Mouse (Mus musculus) gastrocnemius, postnatal 4 days (tissue): ENCODE data around the gene Psmb11. TPM values are rescaled to one million over a fixed set of nuclear protein-coding genes. Genes with fewer than 3 reads are reported as not detected.

Experiments
- microRNA-seq: library from miRNA; unstranded; fragments of <30 nt; microRNA quantifications from one replicate; pipeline ENCODE4 v1.2.0, GENCODE M21; 2021
- total RNA-seq, 2 experiments: library from RNA; stranded (reverse); gene quantifications; 2 replicates each; pipeline ENCODE4 v1.2.3; 2021

Psmb11 gene
- total RNA-seq, 2 experiments from 2014 or later = not detected

Small RNA genes within 50 kb of the gene (microRNA-seq; reads per million reads assigned to microRNA genes)
- gene Mir686 (not detected), gene Mir6948 (not detected)

Other genes with a start within 250 kb of the Psmb11 start
- 1 to 10 TPM; 6.2 to 7.3 TPM for gene Slc7a7, start 203.7 kb upstream of the Psmb11 start, total RNA-seq
- 100 to 1,000 TPM; 151 to 166 TPM for gene Mrpl52, start 194.5 kb upstream of the Psmb11 start, total RNA-seq
- 100 to 1,000 TPM; 222 to 237 TPM for gene Mmp14, start 189.8 kb upstream of the Psmb11 start, total RNA-seq
- gene Lrp10, start 157.3 kb upstream of the Psmb11 start, total RNA-seq = 10 to 100 TPM; 39.0 to 42.9 TPM
- gene Rem2, start 145.3 kb upstream of the Psmb11 start, total RNA-seq = not detected
- 10 to 100 TPM; 40.0 to 40.4 TPM for gene Prmt5, start 103.9 kb upstream of the Psmb11 start, total RNA-seq
- gene Haus4, start 66.8 kb upstream of the Psmb11 start, total RNA-seq = 10 to 100 TPM; 18.1 to 21.2 TPM
- 10 to 100 TPM; 14.6 to 15.8 TPM for gene Ajuba, start 43.9 kb upstream of the Psmb11 start, total RNA-seq
- gene 4931414P19Rik, start 15.4 kb upstream of the Psmb11 start, total RNA-seq = 1 to 10 TPM; 4.3 to 6.8 TPM
- 100 to 1,000 TPM; 173 to 176 TPM for gene Psmb5, start 3.4 kb upstream of the Psmb11 start, total RNA-seq
- not detected for gene Gm17606, start 19.5 kb downstream of the Psmb11 start, total RNA-seq
- 1 to 10 TPM; 3.2 to 3.5 TPM for gene Cdh24, start 19.9 kb downstream of the Psmb11 start, total RNA-seq
- 10 to 100 TPM; 25.4 to 27.1 TPM for gene 1700123O20Rik, start 64.8 kb downstream of the Psmb11 start, total RNA-seq
- gene Acin1, start 65.5 kb downstream of the Psmb11 start, total RNA-seq = 100 to 1,000 TPM; 134 to 165 TPM
- under 1 TPM in 1 of 2 experiments, not detected in 1; 0.16 TPM for gene Gm29776, start 77.4 kb downstream of the Psmb11 start, total RNA-seq
- gene Cebpe, start 90.7 kb downstream of the Psmb11 start, total RNA-seq = not detected
- gene Slc7a8, start 160.5 kb downstream of the Psmb11 start, total RNA-seq = 1 to 10 TPM; 6.5 to 8.8 TPM
- gene Rnf212b, start 192.7 kb downstream of the Psmb11 start, total RNA-seq = not detected
- 1 to 10 TPM; 8.0 to 9.3 TPM for gene Homez, start 249.5 kb downstream of the Psmb11 start, total RNA-seq